Mouse (Mus musculus) forebrain, embryonic 10.5 days (tissue): ENCODE results near the gene Prkag3. TPM values are rescaled to one million over a fixed set of nuclear protein-coding genes. Genes with fewer than 3 reads are reported as not detected.

Source experiments
- DNase-seq: peaks from one replicate; pipeline ENCODE4 v3.0.0-alpha.2; 2017; ENCODE audit warnings: low spot score; ENCODE audit errors: extremely low spot score
- H3K27ac ChIP-seq: fragments of 300-500 bp; sonication (generic); 2 replicates; pipeline ENCODE4 v1.5.1; 2016; ENCODE audit warnings: mild to moderate bottlenecking
- H3K27me3 ChIP-seq: fragments of 300-500 bp; sonication (generic); 2 replicates; pipeline ENCODE4 v1.6.1; 2016; ENCODE audit warnings: mild to moderate bottlenecking; ENCODE audit not compliant: poor library complexity, severe bottlenecking
- H3K36me3 ChIP-seq: fragments of 300-500 bp; sonication (generic); replicated peaks from 2 replicates; pipeline ENCODE4 v1.6.1; 2016; ENCODE audit warnings: mild to moderate bottlenecking, moderate library complexity
- H3K4me1 ChIP-seq: fragments of 300-500 bp; sonication (generic); 2 replicates; pipeline ENCODE4 v1.6.1; 2016
- H3K4me3 ChIP-seq: fragments of 300-500 bp; sonication (generic); 2 replicates; pipeline ENCODE4 v1.5.1; 2016; ENCODE audit warnings: mild to moderate bottlenecking, moderate library complexity
- H3K9me3 ChIP-seq: fragments of 300-500 bp; sonication (generic); 2 replicates; pipeline ENCODE4 v1.6.1; 2016; ENCODE audit warnings: mild to moderate bottlenecking, moderate library complexity
- WGBS: fragments of 180-500 bp; shearing (Covaris S2); methylation state at CpG from one replicate; pipeline ENCODE4 v1.1.7; 2016; 5-methylcytosine and 5-hydroxymethylcytosine counted together
- polyA plus RNA-seq: library from polyadenylated mRNA; unstranded; fragments of >200 nt; fragmentation: Nextera tagmentation; extraction: Ambion mirVana; gene quantifications from 2 replicates; pipeline ENCODE4 v1.2.1, GENCODE M21; 2016

Prkag3 gene
- polyA plus RNA-seq, 1 experiment from 2014 or later = not detected

- WGBS = 89% methylated on average over 3 of the region's 3 CpGs
- Histone ChIP-seq H3K4me3 (no peak overlapping the region), H3K36me3 (peaks cover 42% of the 10 kb centered on the region), H3K9me3 (no peaks in the 10 kb centered on the region), H3K27ac (no peak overlapping the region), H3K27me3 (no peaks in the 10 kb centered on the region), H3K4me1 (no peaks in the 10 kb centered on the region)
- no peak for DNase-seq
Observed at GRCm38 (mm10) chr1:74704156-74704555, 44.9 kb downstream of the Prkag3 start.

DNA sequence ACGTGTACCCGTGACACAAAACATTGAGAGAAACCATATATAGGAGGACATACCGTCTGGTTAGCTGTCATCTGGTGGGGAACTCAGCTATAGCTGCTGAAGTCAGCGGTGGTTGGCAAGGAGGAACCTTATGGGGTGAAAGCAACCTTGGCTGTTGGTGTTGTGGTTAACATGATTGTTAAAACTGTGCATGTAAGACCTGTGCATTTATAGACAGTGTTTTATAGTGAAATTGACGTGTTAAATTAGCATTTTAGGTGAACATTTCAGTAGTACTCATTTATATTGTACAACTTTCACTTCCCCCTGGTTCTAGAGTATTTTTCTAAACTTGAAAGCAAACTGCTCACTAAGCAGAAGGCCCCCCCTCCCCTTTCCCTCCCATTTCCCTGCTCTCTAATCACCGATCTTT lies 46.9 kb downstream of the Prkag3 start:
- WGBS = 90% methylated on average over 6 of the region's 6 CpGs
- H3K9me3 ChIP-seq = no peaks in the 10 kb centered on the region
- no peak for DNase-seq
- H3K4me1 ChIP-seq = no peaks in the 10 kb centered on the region
- H3K27ac ChIP-seq = no peak overlapping the region
- no peak overlapping the region for H3K4me3 ChIP-seq
- H3K36me3 ChIP-seq = peaks cover 62% of the 10 kb centered on the region
- no peaks in the 10 kb centered on the region for H3K27me3 ChIP-seq

GRCm38 (mm10) chr1:74698791-74699190 lies 50.2 kb downstream of the Prkag3 start:
- 95% methylated on average over 1 of the region's 1 CpGs for WGBS
- no peak for DNase-seq
- H3K4me1 ChIP-seq = no peaks in the 10 kb centered on the region
- no peaks in the 10 kb centered on the region for H3K27me3 ChIP-seq
- no peak overlapping the region for H3K4me3 ChIP-seq
- H3K27ac ChIP-seq = no peak overlapping the region
- peaks cover 90% of the 10 kb centered on the region for H3K36me3 ChIP-seq
- H3K9me3 ChIP-seq = no peaks in the 10 kb centered on the region

DNA sequence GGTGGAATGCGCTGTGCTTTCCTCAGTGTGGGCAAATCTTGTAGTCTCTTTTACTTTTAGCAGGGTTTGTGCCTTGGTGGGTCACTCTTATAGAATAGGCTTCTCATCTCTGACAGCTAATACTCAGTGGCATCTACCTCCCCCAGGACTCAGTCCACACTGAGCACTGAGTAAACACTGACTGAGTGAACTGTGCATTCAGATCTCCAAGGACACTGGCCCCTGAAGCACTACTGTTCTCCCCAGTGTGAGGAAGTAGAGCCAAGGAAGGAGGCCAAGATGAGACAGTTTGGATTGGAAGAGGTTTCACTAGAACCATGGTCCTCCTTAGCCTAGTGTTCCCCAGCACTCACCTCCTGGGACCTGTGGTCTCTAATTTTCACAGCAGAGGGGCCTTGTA lies 50.7 kb downstream of the Prkag3 start:
- Histone ChIP-seq H3K4me3 (no peak overlapping the region), H3K27me3 (no peaks in the 10 kb centered on the region), H3K27ac (no peak overlapping the region), H3K4me1 (no peaks in the 10 kb centered on the region), H3K36me3 (peaks cover 94% of the 10 kb centered on the region), H3K9me3 (no peaks in the 10 kb centered on the region)
- WGBS = 98% methylated on average over 1 of the region's 1 CpGs
- DNase-seq = no peak

GRCm38 (mm10) chr1:74697416-74697815 lies 51.6 kb downstream of the Prkag3 start:
- H3K4me1 ChIP-seq = no peaks in the 10 kb centered on the region
- no peak for DNase-seq
- H3K27me3 ChIP-seq = no peaks in the 10 kb centered on the region
- H3K27ac ChIP-seq = no peak overlapping the region
- H3K4me3 ChIP-seq = no peak overlapping the region
- WGBS = 98% methylated on average over 6 of the region's 6 CpGs
- peaks cover 97% of the 10 kb centered on the region for H3K36me3 ChIP-seq
- no peaks in the 10 kb centered on the region for H3K9me3 ChIP-seq

DNA sequence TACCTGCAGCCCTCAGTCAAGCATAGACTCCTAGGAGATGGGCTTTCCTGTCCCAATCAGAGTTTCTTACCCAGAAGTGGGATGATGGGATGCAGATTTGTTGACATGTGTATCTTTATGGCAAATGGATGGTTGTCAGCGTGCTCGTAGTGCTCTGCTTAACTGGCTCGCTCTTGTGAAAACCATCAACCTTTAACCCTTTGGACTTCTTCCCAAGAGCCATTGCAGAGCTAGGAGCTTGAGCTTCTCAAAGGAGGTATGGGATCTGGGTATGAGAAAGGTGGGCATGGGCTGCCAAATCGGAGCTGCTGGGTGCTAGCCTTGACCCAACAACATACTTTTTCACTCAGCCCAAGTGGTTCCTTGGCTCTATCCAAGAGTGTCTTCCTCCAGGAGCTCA lies 53.2 kb downstream of the Prkag3 start:
- no peak overlapping the region for H3K27ac ChIP-seq
- no peaks in the 10 kb centered on the region for H3K4me1 ChIP-seq
- H3K4me3 ChIP-seq = no peak overlapping the region
- no peaks in the 10 kb centered on the region for H3K27me3 ChIP-seq
- WGBS = 98% methylated on average over 4 of the region's 4 CpGs
- peaks cover 97% of the 10 kb centered on the region for H3K36me3 ChIP-seq
- no peak for DNase-seq
- no peaks in the 10 kb centered on the region for H3K9me3 ChIP-seq

DNA sequence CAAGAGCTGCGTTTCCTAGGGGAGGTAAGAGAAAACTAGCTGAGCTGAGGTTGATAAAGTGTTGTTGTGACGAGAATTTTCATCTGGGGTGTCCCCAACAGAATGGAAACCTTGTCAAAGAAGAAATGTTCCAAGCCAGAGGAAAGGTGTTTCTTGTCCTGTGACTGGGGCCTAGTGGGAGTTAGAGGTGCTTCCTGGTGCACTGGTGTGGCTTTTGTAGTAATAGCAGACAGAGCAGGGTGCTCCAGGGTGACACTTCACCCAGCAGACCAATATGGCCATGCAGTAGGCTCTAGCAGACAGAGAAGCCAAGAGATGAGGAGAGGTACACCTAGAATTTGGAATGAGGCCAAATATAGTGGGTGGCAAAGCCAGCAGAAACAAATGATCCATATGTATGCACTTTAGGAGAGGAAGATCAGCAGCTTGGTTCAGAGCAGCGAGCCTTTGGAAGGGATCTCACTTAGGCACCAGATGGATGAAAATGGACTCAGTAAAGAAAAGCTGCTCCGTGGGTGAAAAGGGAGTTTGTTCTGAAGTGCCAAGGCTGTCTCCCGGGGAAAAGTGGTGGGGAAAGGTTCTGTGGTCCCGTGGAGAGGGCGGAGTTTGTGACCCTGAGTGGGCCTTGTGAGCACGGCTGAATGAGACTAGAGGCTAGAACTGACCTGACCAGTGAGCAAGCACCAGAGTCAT lies 55.0 kb downstream of the Prkag3 start:
- Histone ChIP-seq H3K36me3 (peaks cover 97% of the 10 kb centered on the region), H3K4me1 (no peaks in the 10 kb centered on the region), H3K4me3 (no peak overlapping the region), H3K27me3 (no peaks in the 10 kb centered on the region), H3K9me3 (no peaks in the 10 kb centered on the region), H3K27ac (no peak overlapping the region)
- no peak for DNase-seq
- WGBS = 93% methylated on average over 8 of the region's 8 CpGs

Other genes starting within 250 kb of the Prkag3 start
- gene Cnot9, start 243.2 kb downstream of the Prkag3 start, polyA plus RNA-seq = 112 TPM in 2 replicates
- gene Plcd4, start 206.3 kb downstream of the Prkag3 start, polyA plus RNA-seq = 0.90 and 1.1 TPM in 2 replicates
- gene Usp37, start 204.9 kb downstream of the Prkag3 start, polyA plus RNA-seq = 53.2 TPM in 2 replicates
- gene Zfp142, start 161.0 kb downstream of the Prkag3 start, polyA plus RNA-seq = 9.7 and 10.8 TPM in 2 replicates
- 16.8 and 18.1 TPM in 2 replicates for gene Bcs1l, start 160.9 kb downstream of the Prkag3 start, polyA plus RNA-seq
- 37.7 and 40.0 TPM in 2 replicates for gene Rnf25, start 147.8 kb downstream of the Prkag3 start, polyA plus RNA-seq
- gene Stk36, start 147.8 kb downstream of the Prkag3 start, polyA plus RNA-seq = 12.0 and 17.6 TPM in 2 replicates
- gene Ttll4, start 87.5 kb downstream of the Prkag3 start, polyA plus RNA-seq = 54.9 and 58.0 TPM in 2 replicates
- 10.4 and 11.5 TPM in 2 replicates for gene Cyp27a1, start 35.6 kb downstream of the Prkag3 start, polyA plus RNA-seq
- gene Wnt6, start 22.7 kb upstream of the Prkag3 start, polyA plus RNA-seq = 9.1 and 10.6 TPM in 2 replicates
- gene Wnt10a, start 42.3 kb upstream of the Prkag3 start, polyA plus RNA-seq = 0.65 and 0.92 TPM in 2 replicates
- gene Cdk5r2, start 105.7 kb upstream of the Prkag3 start, polyA plus RNA-seq = 0.22 and 0.25 TPM in 2 replicates
- not detected in 2 replicates for gene Fev, start 136.2 kb upstream of the Prkag3 start, polyA plus RNA-seq
- not detected in 2 replicates for gene Cryba2, start 143.9 kb upstream of the Prkag3 start, polyA plus RNA-seq
- 0.04 and 0.25 TPM in 2 replicates for gene Cfap65, start 186.4 kb upstream of the Prkag3 start, polyA plus RNA-seq
- 0.10 TPM in 1 of 2 replicates, not detected in the other for gene Ihh, start 202.5 kb upstream of the Prkag3 start, polyA plus RNA-seq